Mouse (Mus musculus) thymus, postnatal 36 days (tissue): ENCODE data around the gene Stk25.

Experiments used
- DNase-seq, 2 experiments: peaks; one replicate each; pipeline ENCODE4 v3.0.0; 2022; ENCODE audit warnings: mixed read lengths in 2 of 2

The Stk25 gene

DNA sequence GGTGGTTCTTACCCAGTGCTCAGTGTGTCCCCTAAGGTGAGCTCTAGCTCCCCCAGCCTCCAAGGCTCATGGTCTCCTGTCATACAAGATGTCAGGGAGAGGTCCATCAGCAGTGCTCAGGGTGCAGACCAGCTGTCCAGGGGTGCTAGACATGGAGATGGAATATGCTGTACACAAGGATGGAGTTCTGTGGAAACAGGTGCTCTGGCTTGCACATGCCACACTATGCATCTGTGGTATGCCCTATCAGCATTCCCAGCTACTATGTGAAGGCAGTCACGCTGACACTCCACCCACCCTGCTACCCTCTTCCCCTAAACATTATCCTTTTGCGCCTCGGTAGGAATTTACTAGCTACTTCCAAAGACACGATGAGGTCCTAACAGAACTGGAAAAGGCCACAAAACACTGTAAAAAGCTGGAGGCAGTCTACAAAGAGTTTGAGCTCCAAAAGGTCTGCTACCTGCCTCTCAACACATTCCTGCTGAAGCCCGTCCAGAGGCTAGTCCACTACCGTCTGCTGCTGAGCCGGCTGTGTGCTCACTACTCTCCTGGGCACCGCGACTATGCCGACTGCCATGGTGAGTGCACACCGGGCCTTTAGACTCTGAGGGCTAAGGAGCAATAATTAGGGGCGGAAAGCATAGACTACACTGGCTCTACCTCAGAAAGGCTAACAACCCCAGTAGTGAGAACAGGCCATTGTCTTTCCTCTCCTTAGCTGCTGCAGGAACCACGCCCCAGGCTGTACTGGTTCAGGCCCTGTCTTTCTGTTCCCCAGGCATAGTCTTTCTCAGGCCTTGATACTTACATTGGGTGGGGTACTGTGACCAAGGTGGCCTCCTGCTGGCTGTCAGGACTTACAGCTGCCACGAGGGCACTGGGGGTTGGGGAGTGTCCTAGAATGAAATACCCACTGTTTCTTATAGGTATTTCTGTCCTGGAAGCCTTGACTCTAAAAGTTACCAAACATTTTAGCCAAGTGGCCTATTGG is 51.1 kb downstream of the Stk25 start:
- no peak for DNase-seq

DNA sequence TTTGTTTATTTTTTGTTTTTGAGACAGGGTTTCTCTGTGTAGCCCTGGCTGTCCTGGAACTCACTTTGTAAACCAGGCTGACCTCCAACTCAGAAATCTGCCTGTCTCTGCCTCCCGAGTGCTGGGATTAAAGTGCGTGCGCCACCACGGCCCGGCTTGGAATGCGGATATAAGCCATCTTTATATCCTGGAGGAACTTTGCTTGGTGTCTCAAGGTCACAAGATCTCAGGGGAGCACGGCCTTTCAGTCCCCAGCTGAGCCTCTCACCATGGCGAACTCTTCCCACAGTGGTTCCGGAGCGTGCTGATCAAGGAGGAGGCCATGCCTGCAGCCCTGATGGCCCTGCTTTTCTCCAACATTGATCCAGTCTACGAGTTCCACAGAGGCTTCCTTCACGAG is 54.5 kb downstream of the Stk25 start:
- DNase-seq, result no peak

DNA sequence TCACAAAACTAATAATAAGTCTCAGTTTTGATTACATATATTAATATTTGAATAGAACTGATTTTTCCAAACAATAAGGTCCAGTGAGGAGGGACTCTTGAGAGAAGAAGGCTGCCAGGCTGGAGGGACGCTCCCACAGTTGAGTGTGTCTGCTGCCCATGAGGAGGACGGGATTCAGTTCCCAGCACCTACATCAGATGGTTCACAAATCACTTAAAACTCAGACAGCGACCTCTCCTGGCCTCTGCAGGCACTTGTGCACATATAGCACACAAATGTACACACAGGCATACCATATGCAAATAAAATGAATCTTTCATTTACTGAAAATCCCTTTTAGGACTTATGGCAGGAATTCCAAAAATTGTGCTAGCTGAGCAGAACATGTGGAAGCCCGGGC is 55.5 kb downstream of the Stk25 start:
- DNase-seq, result no peak

DNA sequence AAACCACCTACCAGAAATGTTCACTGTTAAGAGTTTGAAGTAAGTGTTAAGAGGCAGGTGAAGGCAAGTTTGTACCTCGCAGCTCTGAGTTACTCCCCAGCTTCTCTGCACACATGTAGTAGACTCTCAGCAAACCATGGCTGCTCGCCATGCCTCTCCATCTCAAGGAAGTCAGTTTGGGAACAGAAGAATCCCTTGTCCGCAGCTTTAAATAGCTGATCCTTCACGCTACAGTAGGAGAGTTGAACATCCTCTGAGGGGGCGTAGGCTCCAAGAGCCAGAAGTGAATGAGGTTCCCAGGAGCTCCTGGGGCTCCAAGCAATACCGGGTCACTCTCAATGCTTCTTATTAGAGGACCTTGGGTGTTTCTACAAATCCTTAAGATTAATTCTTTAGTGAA is 62.5 kb downstream of the Stk25 start:
- DNase-seq, result no peak

DNA sequence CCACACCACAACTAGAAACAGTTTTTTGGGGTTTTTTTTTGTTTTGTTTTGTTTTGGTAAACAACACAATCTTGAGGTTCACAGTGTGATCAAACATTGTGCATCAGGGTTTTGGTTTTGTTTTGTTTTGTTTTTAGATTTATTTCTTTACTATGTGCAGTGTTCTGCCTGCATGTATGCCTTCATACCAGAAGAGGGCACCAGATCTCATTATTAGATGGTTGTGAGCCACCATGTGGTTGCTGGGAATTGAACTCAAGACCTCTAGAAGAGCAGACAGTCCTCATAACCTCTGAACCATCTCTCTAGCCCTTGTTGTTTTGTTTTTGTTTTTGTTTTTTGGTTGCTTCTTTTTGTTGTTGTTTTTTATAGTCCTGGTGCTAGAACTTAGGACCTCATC is 64.5 kb downstream of the Stk25 start:
- no peak for DNase-seq

DNA sequence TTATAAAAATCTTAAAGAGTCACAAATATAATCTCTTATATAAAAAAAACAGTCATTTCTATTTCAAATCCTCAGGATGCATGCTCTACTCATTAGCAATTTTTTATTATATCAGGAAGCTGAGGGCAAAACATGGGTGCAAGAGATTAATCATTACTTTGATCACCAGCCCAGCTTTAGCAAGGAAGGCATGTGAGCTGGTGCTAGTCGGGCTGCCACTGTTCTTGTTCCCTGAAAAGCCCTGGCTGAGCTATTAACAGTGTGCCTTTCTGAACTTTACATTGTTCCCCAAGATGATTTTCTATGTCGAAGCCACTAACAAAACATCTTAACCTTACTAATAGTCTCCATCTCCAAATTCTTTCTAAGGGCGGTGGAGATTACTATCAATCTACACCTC is 70.1 kb downstream of the Stk25 start:
- DNase-seq, result no peak

DNA sequence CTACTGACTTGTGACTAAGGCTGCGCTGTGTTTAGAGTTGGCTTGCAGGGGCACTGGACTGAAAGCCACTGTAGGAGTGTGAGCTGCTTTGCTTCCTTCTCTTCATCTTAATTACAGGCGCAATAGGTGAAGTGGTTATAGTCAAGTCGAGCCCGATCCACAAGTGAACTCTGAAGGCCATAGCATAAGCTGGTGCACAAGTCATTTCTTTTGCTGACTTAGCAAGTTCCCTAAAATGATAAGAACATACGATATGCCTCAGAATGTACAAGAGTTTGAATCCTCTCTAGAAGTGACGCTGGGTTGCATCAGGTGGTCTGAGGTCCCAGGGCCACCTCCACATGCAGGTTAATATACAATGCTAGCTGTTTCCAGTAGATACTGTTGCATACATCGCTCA is 76.9 kb downstream of the Stk25 start:
- DNase-seq, result no peak

DNA sequence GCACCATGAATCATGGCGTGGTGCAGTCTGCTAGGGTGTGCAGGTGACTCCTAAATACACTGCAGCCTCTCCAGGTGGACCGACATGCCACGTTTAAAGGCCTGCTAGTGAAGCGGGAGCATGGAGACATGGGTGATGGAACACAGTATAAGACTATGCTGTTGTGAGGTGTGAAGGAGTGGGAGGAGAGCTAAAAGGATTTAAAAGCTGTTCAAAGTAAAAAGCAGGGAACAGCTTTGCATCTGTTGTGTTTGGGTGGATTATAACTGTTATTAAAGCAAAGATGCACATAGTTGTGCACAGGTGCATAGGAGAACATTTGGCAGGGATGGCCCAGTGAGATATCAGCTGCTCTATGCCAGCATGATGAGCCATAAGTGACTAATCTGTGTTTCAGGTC is 80.6 kb downstream of the Stk25 start:
- DNase-seq, result no peak

DNA sequence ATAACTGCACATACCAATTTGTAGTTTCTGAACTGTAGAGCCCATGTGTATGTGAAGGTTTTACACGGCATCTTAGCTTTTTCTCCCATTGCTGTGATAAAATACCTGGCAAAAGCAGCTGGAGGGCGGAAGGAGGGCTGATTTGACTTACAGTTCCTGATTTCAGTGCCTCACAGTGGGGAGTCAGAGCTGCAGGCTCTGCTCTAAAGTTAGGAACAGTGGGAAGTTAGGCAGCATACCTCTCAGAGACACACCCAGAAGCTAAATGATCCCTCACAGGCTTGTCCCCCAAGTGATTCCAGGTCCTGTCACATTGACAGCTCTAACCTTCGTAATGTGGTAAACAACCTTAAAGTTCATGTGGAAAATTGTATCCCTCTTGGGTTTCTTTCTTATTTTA is 81.4 kb downstream of the Stk25 start:
- no peak for DNase-seq
